Mouse (Mus musculus) intestine, embryonic 14.5 days (tissue): ENCODE measurements around the gene Akt1s1. TPM values are rescaled to one million over a fixed set of nuclear protein-coding genes. Genes with fewer than 3 reads are reported as not detected.

Experiments used
- ATAC-seq: fragments of 200-750 bp; cut with Nextera tagmentation; replicated peaks from 2 replicates; pipeline ENCODE4 v1.8.0; 2017; ENCODE audit warnings: low read depth, moderate number of reproducible peaks, moderate TSS enrichment, moderate library complexity; ENCODE audit not compliant: low FRiP score, low TSS enrichment
- DNase-seq: peaks from one replicate; pipeline ENCODE4 v3.0.0-alpha.2; 2018; ENCODE audit warnings: low spot score
- H3K27ac ChIP-seq: fragments of 300-500 bp; sonication (generic); 2 replicates; pipeline ENCODE4 v1.5.1; 2014; ENCODE audit warnings: low read depth, mild to moderate bottlenecking, control low read depth
- H3K27me3 ChIP-seq: fragments of 300-500 bp; sonication (generic); replicated peaks from 2 replicates; pipeline ENCODE4 v1.6.1; 2014; ENCODE audit warnings: low read length, control low read depth; ENCODE audit not compliant: control insufficient read depth, insufficient read depth
- H3K36me3 ChIP-seq: fragments of 300-500 bp; sonication (generic); 2 replicates; pipeline ENCODE4 v1.6.1; 2014; ENCODE audit warnings: low read length, control low read depth; ENCODE audit not compliant: control insufficient read depth, insufficient read depth
- H3K4me1 ChIP-seq: fragments of 300-500 bp; sonication (generic); replicated peaks from 2 replicates; pipeline ENCODE4 v1.6.1; 2014; ENCODE audit warnings: low read length, control low read depth, mixed read lengths; ENCODE audit not compliant: control insufficient read depth, insufficient read depth
- H3K4me2 ChIP-seq: fragments of 300-500 bp; sonication (generic); 2 replicates; pipeline ENCODE4 v1.6.1; 2014; ENCODE audit warnings: low read length
- H3K4me3 ChIP-seq: fragments of 300-500 bp; sonication (generic); 2 replicates; pipeline ENCODE4 v1.5.1; 2014; ENCODE audit warnings: low read depth, low read length, control low read depth, mixed read lengths
- H3K9ac ChIP-seq: fragments of 300-500 bp; sonication (generic); 2 replicates; pipeline ENCODE4 v1.6.1; 2014; ENCODE audit warnings: mild to moderate bottlenecking, low read length
- H3K9me3 ChIP-seq: fragments of 300-500 bp; sonication (generic); 2 replicates; pipeline ENCODE4 v1.6.1; 2016; ENCODE audit warnings: low read length, control low read depth; ENCODE audit not compliant: control insufficient read depth
- WGBS: fragments of 180-500 bp; shearing (Covaris S2); extraction: QIAGEN DNeasy Blood & Tissue Kit; methylation state at CpG from one replicate; pipeline ENCODE4 v1.1.7; 2014; 5-methylcytosine and 5-hydroxymethylcytosine counted together
- polyA plus RNA-seq: library from polyadenylated mRNA; unstranded; fragments of >200 nt; fragmentation: Nextera tagmentation; extraction: Ambion mirVana; gene quantifications from 2 replicates; pipeline ENCODE4 v1.2.1, GENCODE M21; 2014

Gene Akt1s1
- polyA plus RNA-seq, 1 experiment from 2014 or later = 68.0 TPM

GRCm38 (mm10) chr7:44853596-44854355, 5.0 kb downstream of the Akt1s1 start:
- Histone ChIP-seq H3K9ac (peak overlapping the region; percentile 52), H3K36me3 (peaks cover 15% of the 10 kb centered on the region; the same call in 1 of the 2 replicates), H3K4me1 (peaks cover 41% of the 10 kb centered on the region), H3K4me2 (peak overlapping the region; percentile 82), H3K27ac (peak overlapping the region; percentile 91), H3K9me3 (no peaks in the 10 kb centered on the region), H3K27me3 (no peaks in the 10 kb centered on the region), H3K4me3 (peak overlapping the region; percentile 47)
- ATAC-seq = no peak
- 34% methylated on average over 26 of the region's 26 CpGs for WGBS
- DNase-seq = no peak

DNA sequence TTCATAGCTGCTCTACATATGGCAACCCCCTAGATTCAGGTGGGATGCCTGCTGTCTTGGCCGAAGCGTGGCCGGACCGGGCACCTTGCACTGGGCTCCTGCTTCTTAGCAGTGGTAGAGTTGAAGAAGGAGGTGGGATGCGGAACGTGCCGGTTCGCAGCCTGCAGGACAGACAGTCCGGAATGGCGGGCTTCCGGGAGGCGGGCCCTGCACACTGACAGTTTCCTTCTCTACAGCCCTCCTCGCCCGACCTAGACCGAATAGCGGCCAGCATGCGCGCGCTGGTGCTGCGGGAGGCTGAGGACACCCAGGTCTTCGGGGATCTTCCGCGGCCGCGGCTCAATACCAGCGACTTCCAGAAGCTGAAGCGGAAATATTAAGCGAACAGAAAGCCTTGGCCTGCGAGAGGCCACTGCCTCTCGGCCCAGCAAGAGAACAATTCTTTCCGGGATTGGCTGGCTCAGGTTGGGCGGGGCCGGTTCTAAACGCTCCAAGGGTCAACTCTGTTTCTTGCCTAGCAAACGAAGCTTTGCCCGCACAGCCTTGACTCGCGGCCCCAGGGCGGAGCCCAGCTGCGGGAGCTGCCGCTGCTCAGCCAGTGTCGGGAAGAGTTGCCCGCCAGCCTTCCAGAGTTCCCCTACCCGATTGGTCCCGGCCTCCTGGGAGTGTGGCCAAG, 5.7 kb downstream of the Akt1s1 start:
- ATAC-seq = peak; percentile 54
- WGBS = 2% methylated on average over 45 of the region's 45 CpGs

GRCm38 (mm10) chr7:44855036-44855435, 6.2 kb downstream of the Akt1s1 start:
- peaks cover 41% of the 10 kb centered on the region for H3K4me1 ChIP-seq
- WGBS = 41% methylated on average over 10 of the region's 10 CpGs

More for the DNA sequence above, 5.7 kb downstream of the Akt1s1 start:
- H3K4me2 ChIP-seq = peak overlapping the region; percentile 82
- H3K9me3 ChIP-seq = no peaks in the 10 kb centered on the region
- peak overlapping the region; percentile 52 for H3K9ac ChIP-seq
- H3K27ac ChIP-seq = peak overlapping the region; percentile 91
- H3K4me3 ChIP-seq = peak overlapping the region; percentile 47
- H3K4me1 ChIP-seq = peaks cover 41% of the 10 kb centered on the region
- H3K27me3 ChIP-seq = no peaks in the 10 kb centered on the region
- peaks cover 15% of the 10 kb centered on the region; the same call in 1 of the 2 replicates for H3K36me3 ChIP-seq
- DNase-seq = peak; percentile 85

DNA sequence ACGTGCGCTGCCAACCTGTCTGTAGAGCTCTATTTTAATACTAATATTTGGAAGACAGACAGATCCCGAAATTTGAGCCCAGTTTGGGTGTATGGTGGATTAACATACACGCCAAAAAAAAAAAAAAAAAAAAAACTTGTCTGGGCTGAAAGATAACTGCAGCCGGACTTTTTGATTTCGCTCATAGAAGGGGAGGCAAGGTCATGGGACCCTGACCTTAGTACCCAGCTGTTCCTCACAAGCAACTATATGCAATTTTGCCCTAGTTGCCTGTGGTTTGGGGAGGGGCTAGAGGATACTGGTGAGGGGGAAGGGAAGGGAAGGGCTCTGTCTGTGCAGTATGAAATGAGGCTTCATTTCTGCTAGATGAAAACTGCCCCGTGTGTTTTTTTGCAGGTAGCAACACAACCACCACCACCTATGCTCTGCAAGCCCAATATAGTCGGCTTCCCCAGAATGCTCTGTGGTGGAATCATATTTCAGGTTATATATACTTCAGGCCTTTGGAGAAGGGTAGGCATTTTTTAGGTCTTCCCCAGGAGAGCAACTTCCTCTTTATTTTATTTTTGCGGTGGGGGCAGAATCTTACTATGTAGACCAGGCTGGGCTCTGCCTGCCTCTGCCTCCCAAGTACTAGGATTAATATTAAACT, 7.6 kb downstream of the Akt1s1 start:
- no peaks in the 10 kb centered on the region for H3K9me3 ChIP-seq
- DNase-seq (no peak), ATAC-seq (no peak)
- H3K4me2 ChIP-seq = peak overlapping the region; percentile 98
- H3K9ac ChIP-seq = no peak overlapping the region
- peaks cover 43% of the 10 kb centered on the region for H3K4me1 ChIP-seq
- H3K27me3 ChIP-seq = no peaks in the 10 kb centered on the region
- peak overlapping the region; percentile 80 for H3K4me3 ChIP-seq
- WGBS = 60% methylated on average over 9 of the region's 9 CpGs
- peak overlapping the region; percentile 83 for H3K27ac ChIP-seq
- H3K36me3 ChIP-seq = peaks cover 19% of the 10 kb centered on the region; the same call in 1 of the 2 replicates

More at GRCm38 (mm10) chr7:44855036-44855435, 6.2 kb downstream of the Akt1s1 start:
- H3K27me3 ChIP-seq = no peaks in the 10 kb centered on the region
- no peaks in the 10 kb centered on the region for H3K9me3 ChIP-seq
- peak overlapping the region; percentile 82 for H3K4me2 ChIP-seq
- H3K9ac ChIP-seq = peak overlapping the region; percentile 52; the same call in 1 of the 2 replicates
- H3K27ac ChIP-seq = peak overlapping the region; percentile 91
- ATAC-seq (no peak), DNase-seq (no peak)
- H3K36me3 ChIP-seq = peaks cover 16% of the 10 kb centered on the region; the same call in 1 of the 2 replicates
- H3K4me3 ChIP-seq = peak overlapping the region; percentile 47

DNA sequence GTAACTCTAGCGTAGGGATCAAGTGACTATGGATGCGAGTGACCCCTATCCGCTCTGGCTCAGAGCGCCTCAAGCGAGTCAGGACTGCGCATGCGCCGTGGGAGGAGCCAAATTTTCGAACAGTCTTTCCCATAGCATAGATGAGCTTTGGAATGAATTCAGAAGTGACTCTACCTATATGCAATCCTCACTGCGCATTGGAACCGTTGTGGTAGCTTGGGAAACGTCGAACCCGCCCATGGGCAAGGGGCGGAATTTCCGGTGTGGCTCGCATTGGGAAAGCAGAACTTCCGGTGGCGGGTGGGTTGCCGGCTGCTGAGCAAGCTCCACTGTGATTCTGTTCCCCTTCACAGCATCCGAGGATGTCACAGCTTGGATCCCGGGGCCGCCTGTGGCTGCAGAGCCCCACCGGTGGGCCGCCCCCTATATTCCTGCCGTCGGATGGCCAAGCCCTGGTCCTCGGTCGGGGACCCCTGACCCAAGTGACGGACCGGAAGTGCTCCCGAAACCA, 8.3 kb downstream of the Akt1s1 start, which contains the start of gene Pnkp:
Gene Pnkp, plus strand, starts transcription at position 98 of the 511 bp plus-strand sequence.
- Histone ChIP-seq H3K4me2 (peak within 1 kb of the TSS; percentile 98), H3K9ac (peak within 1 kb of the TSS; percentile 49), H3K36me3 (peaks cover 20% of the 10 kb centered on the region), H3K4me3 (peak within 1 kb of the TSS; percentile 80), H3K4me1 (peaks cover 41% of the 10 kb centered on the region), H3K27me3 (no peaks in the 10 kb centered on the region), H3K9me3 (no peaks in the 10 kb centered on the region), H3K27ac (peak within 1 kb of the TSS; percentile 83)
- ATAC-seq (peak; percentile 22), DNase-seq (peak; percentile 95)
- WGBS = under 1% methylated on average over 32 of the region's 32 CpGs

- DNase-seq = no peak
- H3K27ac ChIP-seq = no peak overlapping the region; the same call in 1 of the 2 replicates
- WGBS = 29% methylated on average over 8 of the region's 8 CpGs
Measured at GRCm38 (mm10) chr7:44857905-44858304, 9.1 kb downstream of the Akt1s1 start.

GRCm38 (mm10) chr7:44859896-44860295, 11.1 kb downstream of the Akt1s1 start:
- DNase-seq = no peak
- Histone ChIP-seq H3K4me3 (no peak overlapping the region), H3K4me1 (peaks cover 29% of the 10 kb centered on the region), H3K27me3 (no peaks in the 10 kb centered on the region), H3K4me2 (no peak overlapping the region), H3K27ac (no peak overlapping the region), H3K36me3 (peaks cover 36% of the 10 kb centered on the region), H3K9me3 (no peaks in the 10 kb centered on the region), H3K9ac (no peak overlapping the region)
- ATAC-seq = no peak
- WGBS = 93% methylated on average over 11 of the region's 11 CpGs

More at GRCm38 (mm10) chr7:44857905-44858304, 9.1 kb downstream of the Akt1s1 start:
- Histone ChIP-seq H3K9ac (peak overlapping the region; percentile 49), H3K27me3 (no peaks in the 10 kb centered on the region), H3K4me3 (peak overlapping the region; percentile 80), H3K9me3 (no peaks in the 10 kb centered on the region), H3K4me1 (peaks cover 41% of the 10 kb centered on the region), H3K4me2 (peak overlapping the region; percentile 98), H3K36me3 (peaks cover 23% of the 10 kb centered on the region)
- no peak for ATAC-seq
